Mouse (Mus musculus): ENCODE measurements around the gene Bad.

DNA sequence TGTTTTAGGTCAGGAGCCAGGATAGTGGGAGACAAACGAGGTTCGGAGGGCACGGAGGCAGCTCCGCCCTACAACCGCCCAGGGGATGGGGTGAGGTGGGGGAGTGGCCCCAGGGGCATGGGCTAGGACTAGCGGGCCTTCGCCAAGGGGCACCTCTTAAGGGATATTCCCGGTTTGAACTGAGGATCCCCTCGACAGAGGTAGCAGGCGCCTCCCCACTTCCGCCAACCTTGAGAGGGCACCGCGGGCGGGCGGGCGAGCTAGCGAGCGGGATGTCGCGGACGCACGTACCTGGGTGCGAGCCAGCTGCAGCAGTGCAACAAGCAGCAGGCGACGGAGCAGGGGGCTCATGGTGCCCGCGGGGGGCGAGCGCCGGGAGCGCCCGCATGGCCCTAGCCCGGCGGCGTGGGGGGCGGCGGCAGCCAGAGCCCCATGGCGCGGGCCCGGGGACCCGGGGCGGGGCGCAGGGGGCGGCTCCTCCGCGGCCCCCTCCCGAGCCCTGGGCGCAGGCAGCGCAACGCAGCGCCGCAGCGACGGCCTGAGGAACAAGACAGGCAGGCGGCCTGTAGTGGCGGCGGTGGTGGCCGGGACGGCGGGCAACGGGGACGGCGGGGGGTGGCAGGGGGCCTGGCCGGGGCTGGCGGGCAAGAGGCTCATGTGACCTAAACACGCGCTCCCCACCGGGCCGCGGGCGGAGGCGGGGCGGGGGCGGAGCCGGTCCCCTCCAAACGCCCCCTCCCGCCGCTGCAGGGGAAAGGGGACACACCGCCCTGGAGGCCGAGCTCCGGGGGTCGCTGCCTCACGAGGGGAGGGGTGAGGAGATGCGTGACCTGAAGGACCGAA is 45.6 kb downstream of the Bad start, which contains the start of gene Vegfb:
- TF ChIP-seq CTCF (IDR thresholded peaks at IDR 0.05; ENCODE audit: extremely low read depth, insufficient read depth, insufficient read length, insufficient replicate concordance) (no peak), POLR2A (IDR thresholded peaks at IDR 0.05; ENCODE audit: low read depth, low read length) (no peak)
